Mouse (Mus musculus) MEL (cell line): Measurements from ENCODE around the gene Gm10190. TPM values are rescaled to one million over a fixed set of nuclear protein-coding genes. Genes with fewer than 3 reads are reported as not detected.

Source experiments
- DNase-seq: peaks from one replicate; pipeline ENCODE4 v3.0.0; 2011; ENCODE audit warnings: low read depth, low spot score
- H3K27ac ChIP-seq: 2 replicates; pipeline ENCODE4 v1.5.1; 2012; ENCODE audit warnings: low read depth, mild to moderate bottlenecking, control low read depth, low read length, moderate library complexity; ENCODE audit not compliant: control insufficient read depth
- H3K27me3 ChIP-seq, 2 experiments: fragments of 150-350 bp in 1 of 2; sonication (generic) in 1 of 2; 2 replicates each; pipeline ENCODE4 v1.6.1; 2012; ENCODE audit warnings: low read length in 2 of 2, mild to moderate bottlenecking in 2 of 2, improper control_type of control experiment in 1 of 2, moderate library complexity in 1 of 2; ENCODE audit not compliant: insufficient read depth in 2 of 2, control insufficient read depth in 1 of 2
- H3K36me3 ChIP-seq, 2 experiments: 2 replicates each; pipeline ENCODE4 v1.6.1; 2012 to 2014; ENCODE audit warnings: low read length in 2 of 2, improper control_type of control experiment in 1 of 2, inconsistent platforms in 1 of 2, mild to moderate bottlenecking in 1 of 2; ENCODE audit not compliant: insufficient read depth in 2 of 2, control insufficient read depth in 1 of 2
- H3K4me1 ChIP-seq, 2 experiments: fragments of 150-350 bp in 1 of 2; sonication (generic) in 1 of 2; 2 replicates each; pipeline ENCODE4 v1.6.1; 2012; ENCODE audit warnings: low read length in 2 of 2, improper control_type of control experiment in 1 of 2, mild to moderate bottlenecking in 1 of 2; ENCODE audit not compliant: insufficient read depth in 2 of 2, control insufficient read depth in 1 of 2
- H3K4me3 ChIP-seq, 2 experiments: fragments of 150-350 bp in 1 of 2; sonication (generic) in 1 of 2; 2 replicates each; pipeline ENCODE4 v1.5.1; 2012; ENCODE audit warnings: low read depth in 2 of 2, low read length in 2 of 2, mild to moderate bottlenecking in 2 of 2, moderate library complexity in 2 of 2, control low read depth in 1 of 2, improper control_type of control experiment in 1 of 2; ENCODE audit not compliant: control insufficient read depth in 1 of 2, insufficient read depth in 1 of 2
- H3K79me2 ChIP-seq: 2 replicates; pipeline ENCODE4 v1.6.1; 2012; ENCODE audit warnings: mild to moderate bottlenecking, low read length, moderate library complexity; ENCODE audit not compliant: control insufficient read depth, poor library complexity, insufficient read depth
- H3K9ac ChIP-seq: 2 replicates; pipeline ENCODE4 v1.6.1; 2012; ENCODE audit warnings: low read depth, mild to moderate bottlenecking, control low read depth, low read length, moderate library complexity; ENCODE audit not compliant: control insufficient read depth, poor library complexity, severe bottlenecking
- H3K9me3 ChIP-seq: fragments of 150-350 bp; sonication (generic); replicated peaks from 2 replicates; pipeline ENCODE4 v1.6.1; 2012; ENCODE audit warnings: mild to moderate bottlenecking, low read length, improper control_type of control experiment, moderate library complexity; ENCODE audit not compliant: insufficient read depth
- CHD1 ChIP-seq: IDR thresholded peaks from 2 replicates; pipeline ENCODE4 v1.6.1; 2012; ENCODE audit warnings: low read depth, mild to moderate bottlenecking, inconsistent platforms, low read length, improper control_type of control experiment
- CTCF ChIP-seq, 3 experiments: IDR thresholded peaks in 2 of 3; conservative IDR thresholded peaks in 1 of 3; 2 replicates each; pipeline ENCODE4 v1.5.1; 2011 to 2012; ENCODE audit warnings: low read length in 3 of 3, low read depth in 2 of 3, mild to moderate bottlenecking in 2 of 3, improper control_type of control experiment in 1 of 3, inconsistent platforms in 1 of 3, mixed read lengths in 1 of 3, moderate library complexity in 1 of 3; ENCODE audit not compliant: control insufficient read depth in 1 of 3, insufficient read depth in 1 of 3, poor library complexity in 1 of 3, severe bottlenecking in 1 of 3
- E2F4 ChIP-seq: IDR thresholded peaks from 2 replicates; pipeline ENCODE4 v1.6.1; 2011; ENCODE audit warnings: low read depth, low read length, improper control_type of control experiment, borderline replicate concordance
- EP300 ChIP-seq, 2 experiments: IDR thresholded peaks; 2 replicates each; pipeline ENCODE4 v1.6.1; 2011; ENCODE audit warnings: improper control_type of control experiment in 2 of 2, low read length in 2 of 2, low read depth in 1 of 2, mild to moderate bottlenecking in 1 of 2
- ETS1 ChIP-seq: IDR thresholded peaks from 2 replicates; pipeline ENCODE4 v1.6.1; 2012; ENCODE audit warnings: low read depth, mild to moderate bottlenecking, inconsistent platforms, low read length, improper control_type of control experiment, moderate library complexity
- GABPA ChIP-seq: IDR thresholded peaks from 2 replicates; pipeline ENCODE4 v1.6.1; 2012; ENCODE audit warnings: low read depth, mild to moderate bottlenecking, inconsistent platforms, low read length, improper control_type of control experiment, moderate library complexity
- GATA1 ChIP-seq: IDR thresholded peaks from 2 replicates; pipeline ENCODE4 v1.6.1; 2011; ENCODE audit warnings: low read depth, low read length, improper control_type of control experiment
- MAFK ChIP-seq: IDR thresholded peaks from 2 replicates; pipeline ENCODE4 v1.6.1; 2011; ENCODE audit warnings: low read depth, mild to moderate bottlenecking, low read length, improper control_type of control experiment, borderline replicate concordance
- MAX ChIP-seq: IDR thresholded peaks from 2 replicates; pipeline ENCODE4 v1.6.1; 2011; ENCODE audit warnings: low read length, improper control_type of control experiment
- MAZ ChIP-seq: IDR thresholded peaks from 2 replicates; pipeline ENCODE4 v1.6.1; 2012; ENCODE audit warnings: low read depth, mild to moderate bottlenecking, inconsistent platforms, low read length, improper control_type of control experiment
- MEF2A ChIP-seq: IDR thresholded peaks from 2 replicates; pipeline ENCODE4 v1.6.1; 2014; ENCODE audit warnings: low read depth, mild to moderate bottlenecking, inconsistent platforms, low read length, improper control_type of control experiment; ENCODE audit not compliant: poor library complexity, insufficient replicate concordance, severe bottlenecking; ENCODE audit errors: extremely low read depth
- MYC ChIP-seq: IDR thresholded peaks from 2 replicates; pipeline ENCODE4 v1.6.1; 2011; ENCODE audit warnings: low read depth, mild to moderate bottlenecking, low read length, improper control_type of control experiment, moderate library complexity
- NELFE ChIP-seq: IDR thresholded peaks from 2 replicates; pipeline ENCODE4 v1.6.1; 2011; ENCODE audit warnings: low read depth, low read length, improper control_type of control experiment
- NRF1 ChIP-seq: IDR thresholded peaks from 2 replicates; pipeline ENCODE4 v1.6.1; 2014; ENCODE audit warnings: low read depth, mild to moderate bottlenecking, inconsistent platforms, low read length, improper control_type of control experiment, moderate library complexity; ENCODE audit not compliant: poor library complexity, insufficient read depth, severe bottlenecking
- POLR2A ChIP-seq, 2 experiments: IDR thresholded peaks; 2 replicates each; pipeline ENCODE4 v1.6.1; 2011 to 2012; ENCODE audit warnings: low read length in 2 of 2, mild to moderate bottlenecking in 2 of 2, control low read depth in 1 of 2, improper control_type of control experiment in 1 of 2, low read depth in 1 of 2, moderate library complexity in 1 of 2; ENCODE audit not compliant: control insufficient read depth in 1 of 2, insufficient read depth in 1 of 2, poor library complexity in 1 of 2
- POLR2AphosphoS5 ChIP-seq: IDR thresholded peaks from 2 replicates; pipeline ENCODE4 v1.6.1; 2012; ENCODE audit warnings: low read depth, borderline replicate concordance, mild to moderate bottlenecking, inconsistent platforms, low read length, moderate library complexity, mixed read lengths
- RAD21 ChIP-seq: IDR thresholded peaks from 2 replicates; pipeline ENCODE4 v1.6.1; 2011; ENCODE audit warnings: mild to moderate bottlenecking, low read depth, low read length, improper control_type of control experiment
- RCOR1 ChIP-seq: IDR thresholded peaks from 2 replicates; pipeline ENCODE4 v1.6.1; 2012; ENCODE audit warnings: low read depth, mild to moderate bottlenecking, inconsistent platforms, low read length, improper control_type of control experiment
- SMC3 ChIP-seq: IDR thresholded peaks from 2 replicates; pipeline ENCODE4 v1.6.1; 2011; ENCODE audit warnings: low read depth, low read length, improper control_type of control experiment
- TCF12 ChIP-seq: IDR thresholded peaks from 2 replicates; pipeline ENCODE4 v1.6.1; 2014; ENCODE audit warnings: low read depth, mild to moderate bottlenecking, inconsistent platforms, low read length, improper control_type of control experiment, moderate library complexity
- UBTF ChIP-seq: IDR thresholded peaks from 2 replicates; pipeline ENCODE4 v1.6.1; 2012; ENCODE audit warnings: low read depth, mild to moderate bottlenecking, inconsistent platforms, low read length, improper control_type of control experiment, moderate library complexity, borderline replicate concordance; ENCODE audit not compliant: insufficient read depth
- USF1 ChIP-seq: IDR thresholded peaks from 2 replicates; pipeline ENCODE4 v1.6.1; 2014; ENCODE audit warnings: low read depth, mild to moderate bottlenecking, inconsistent platforms, low read length, improper control_type of control experiment, moderate library complexity
- ZC3H11A ChIP-seq: IDR thresholded peaks from 2 replicates; pipeline ENCODE4 v1.6.1; 2012; ENCODE audit warnings: low read depth, mild to moderate bottlenecking, inconsistent platforms, low read length, improper control_type of control experiment
- ZMIZ1 ChIP-seq: IDR thresholded peaks from 2 replicates; pipeline ENCODE4 v1.6.1; 2012; ENCODE audit warnings: low read depth, mild to moderate bottlenecking, inconsistent platforms, low read length, improper control_type of control experiment, moderate library complexity
- ZNF384 ChIP-seq: IDR thresholded peaks from 2 replicates; pipeline ENCODE4 v1.6.1; 2012; ENCODE audit warnings: low read depth, mild to moderate bottlenecking, inconsistent platforms, low read length, improper control_type of control experiment
- polyA plus RNA-seq, 2 experiments: library from polyadenylated mRNA; stranded (reverse) in 1 of 2; unstranded in 1 of 2; fragments of >175 nt in 1 of 2; fragments of >200 nt in 1 of 2; gene quantifications; 2 replicates each; pipeline versions ENCODE4 v1.2.1 to v1.2.4; 2012; ENCODE audit warnings: low replicate concordance in 2 of 2, low read depth in 1 of 2; ENCODE audit not compliant: insufficient read length in 2 of 2, insufficient read depth in 1 of 2, missing spikeins in 1 of 2
- total RNA-seq: library from RNA; depleted of rRNA; stranded (reverse); fragments of 300-350 nt; gene quantifications from 2 replicates; pipeline ENCODE4 v1.2.3, GENCODE M21; 2012

Gene Gm10190
- total and polyA plus RNA-seq, 3 experiments = not detected

DNA sequence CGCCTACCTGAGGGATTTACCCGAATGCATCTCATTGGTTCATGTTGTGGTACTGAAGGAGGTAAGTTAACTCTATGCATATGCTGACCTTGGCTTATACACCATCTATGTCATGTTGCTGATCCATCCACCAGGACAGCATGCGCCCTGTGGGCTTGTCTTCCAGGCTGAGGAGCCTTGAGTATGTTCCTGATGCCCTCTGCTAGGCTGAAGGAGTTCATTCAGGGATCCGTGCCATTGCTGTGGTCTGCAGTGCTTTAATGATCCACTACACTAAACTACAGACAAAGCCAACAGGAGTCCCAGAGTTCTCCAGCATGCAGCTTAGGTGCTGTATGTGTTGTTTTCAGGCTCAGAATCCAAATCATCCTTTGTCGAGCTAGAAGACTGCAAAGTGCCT lies 6.1 kb downstream of the Gm10190 start:
- Histone ChIP-seq H3K9ac (no peak overlapping the region), H3K9me3 (no peaks in the 10 kb centered on the region), H3K4me3 (no peak overlapping the region)
- TF ChIP-seq SMC3 (no peak), POLR2AphosphoS5 (no peak), ZMIZ1 (no peak), MAFK (no peak), MAZ (no peak), NELFE (no peak), GABPA (no peak), E2F4 (no peak)
- TF ChIP-seq, all 39 proteins: peak for 0
- no peaks in the 10 kb centered on the region for H3K79me2 ChIP-seq
- H3K36me3 ChIP-seq = no peaks in the 10 kb centered on the region
- DNase-seq = no peak
- H3K27me3 ChIP-seq = peaks cover 0 to 5% of the 10 kb centered on the region in 2 experiments; a peak in 2 of 4 replicates
- H3K4me1 ChIP-seq = no peaks in the 10 kb centered on the region
- no peak overlapping the region for H3K27ac ChIP-seq

DNA sequence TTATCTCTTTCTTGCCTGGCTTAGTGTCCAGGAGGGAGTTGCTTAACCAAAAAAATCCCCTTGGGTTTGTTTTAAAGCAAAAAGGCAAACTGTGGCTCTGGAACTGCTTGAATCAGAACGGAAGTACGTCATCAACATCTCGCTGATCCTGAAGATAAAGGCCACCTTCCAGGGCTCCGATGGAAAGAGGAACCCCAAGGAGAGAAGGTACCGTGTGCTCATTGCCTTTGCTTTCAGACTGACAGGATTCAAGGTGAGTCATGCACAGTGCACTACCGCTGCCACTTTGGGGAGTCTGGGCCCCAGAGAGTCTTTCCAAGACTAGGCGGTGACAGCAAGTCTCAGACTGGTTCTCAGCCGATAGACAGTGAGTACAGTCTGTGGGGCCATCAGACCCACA lies 13.1 kb downstream of the Gm10190 start:
- no peak overlapping the region for H3K9ac ChIP-seq
- H3K9me3 ChIP-seq = no peaks in the 10 kb centered on the region
- 0 out of 4 replicates have a peak, but pooled peaks cover 0 to 5% of the 10 kb centered on the region in 2 experiments for H3K4me1 ChIP-seq
- no peaks in the 10 kb centered on the region for H3K79me2 ChIP-seq
- TF ChIP-seq CHD1 (no peak), CTCF (IDR thresholded peaks at IDR 0.05 in 2 of 3, conservative IDR thresholded peaks at IDR 0.05 in 1 of 3; ENCODE audit: control insufficient read depth in 1 of 3, insufficient read depth in 1 of 3, low read depth in 2 of 3, low read length in 3 of 3, poor library complexity in 1 of 3, severe bottlenecking in 1 of 3) (no peak), RAD21 (no peak), USF1 (no peak), GATA1 (peak; percentile 39; the same call in 1 of the 2 replicates), MAZ (no peak), SMC3 (no peak)
- peak; percentile 45 for DNase-seq
- H3K4me3 ChIP-seq = no peak overlapping the region
- peaks cover 0 to 5% of the 10 kb centered on the region in 2 experiments; a peak in 2 of 4 replicates for H3K27me3 ChIP-seq
- no peaks in the 10 kb centered on the region for H3K36me3 ChIP-seq
- no peak overlapping the region for H3K27ac ChIP-seq

DNA sequence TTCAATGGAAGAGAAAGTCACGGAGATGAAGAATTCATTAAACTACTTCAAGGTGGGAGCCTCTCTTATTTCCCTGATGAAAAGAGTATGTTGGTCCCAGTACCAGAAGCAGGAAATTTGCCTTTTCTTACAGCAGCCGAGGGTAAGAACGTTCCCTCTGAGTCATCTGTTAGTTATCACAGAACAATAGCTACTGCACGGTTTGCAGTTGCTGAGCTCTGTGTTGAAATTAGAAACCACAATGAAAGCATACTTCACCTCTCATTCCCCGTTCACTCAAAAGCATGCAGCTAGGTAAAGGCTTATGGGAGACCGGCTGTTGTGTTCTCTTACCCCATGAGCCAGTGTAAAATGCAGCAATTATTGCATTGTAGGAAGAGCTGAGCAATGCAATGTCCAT lies 26.1 kb downstream of the Gm10190 start:
- H3K36me3 ChIP-seq = no peaks in the 10 kb centered on the region
- no peak overlapping the region for H3K4me3 ChIP-seq
- no peaks in the 10 kb centered on the region for H3K79me2 ChIP-seq
- H3K27me3 ChIP-seq = peaks cover 0 to 2% of the 10 kb centered on the region in 2 experiments; a peak in 2 of 4 replicates
- H3K9me3 ChIP-seq = no peaks in the 10 kb centered on the region
- DNase-seq = no peak
- no peak overlapping the region for H3K9ac ChIP-seq
- no peak overlapping the region for H3K27ac ChIP-seq
- no peaks in the 10 kb centered on the region for H3K4me1 ChIP-seq
- TF ChIP-seq ZNF384 = no peak
- no peak for TF ChIP-seq MYC
- no peak for TF ChIP-seq ETS1
- TF ChIP-seq EP300 (IDR thresholded peaks at IDR 0.05; ENCODE audit: low read depth in 1 of 2, low read length in 2 of 2) = no peak
- no peak for TF ChIP-seq POLR2A (IDR thresholded peaks at IDR 0.05; ENCODE audit: control insufficient read depth in 1 of 2, insufficient read depth in 1 of 2, low read depth in 1 of 2, low read length in 2 of 2, poor library complexity in 1 of 2)
- no peak for TF ChIP-seq MEF2A
- TF ChIP-seq TCF12 = no peak
- TF ChIP-seq GABPA = no peak
- TF ChIP-seq MAFK = no peak
- no peak for TF ChIP-seq UBTF
- no peak for TF ChIP-seq ZMIZ1
- TF ChIP-seq MAX = no peak
- no peak for TF ChIP-seq RCOR1
- no peak for TF ChIP-seq NRF1
- no peak for TF ChIP-seq ZC3H11A
